Mouse (Mus musculus): ENCODE results near the gene Gm20388. TPM values are rescaled to one million over a fixed set of nuclear protein-coding genes. Genes with fewer than 3 reads are reported as not detected.

The Gm20388 gene
- polyA plus RNA-seq, 1 experiment from 2014 or later, result not detected

DNA sequence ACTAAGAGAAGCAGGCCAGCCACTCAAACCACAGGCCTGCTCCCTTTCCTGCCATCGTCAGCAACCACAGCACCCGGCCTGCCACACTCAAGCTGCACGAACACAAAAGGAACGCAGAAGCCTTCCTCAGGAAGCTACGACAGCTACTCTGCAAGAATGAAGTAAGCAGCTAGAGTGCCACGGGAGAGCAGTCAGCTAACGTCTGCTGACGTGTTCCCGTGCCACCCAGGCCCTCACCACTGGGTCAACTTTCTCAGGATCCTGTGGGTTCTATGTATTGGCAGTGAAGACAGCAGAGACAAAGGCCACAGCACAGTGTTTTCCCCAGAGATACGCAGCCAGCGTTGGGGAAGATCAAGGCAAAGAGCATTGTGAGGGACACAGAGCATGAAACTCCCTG, 1732.7 kb downstream of the Gm20388 start:
- no peaks in the 10 kb centered on the region for H3K36me3 ChIP-seq (ENCODE audit: control insufficient read depth, insufficient read depth, low read length)
- no peaks in the 10 kb centered on the region for H3K9me3 ChIP-seq (ENCODE audit: control insufficient read depth, low read length)
- no peak for ATAC-seq (ENCODE audit: low FRiP score, low TSS enrichment)
- H3K4me2 ChIP-seq (replicated peaks; ENCODE audit: low read depth), result no peak overlapping the region
- no peak for DNase-seq (ENCODE audit: low spot score)
- H3K27ac ChIP-seq (replicated peaks), result peak overlapping the region; percentile 30; the same call in 1 of the 2 replicates
- H3K4me3 ChIP-seq (ENCODE audit: low read depth, low read length), result no peak overlapping the region
- H3K9ac ChIP-seq (ENCODE audit: low read length), result no peak overlapping the region
- TF ChIP-seq EP300 (optimal IDR thresholded peaks at IDR 0.05) (no peak), CTCF (IDR thresholded peaks at IDR 0.05; ENCODE audit: low read depth) (no peak)
- H3K27me3 ChIP-seq (ENCODE audit: control insufficient read depth, insufficient read depth, low read length), result no peaks in the 10 kb centered on the region
- no peaks in the 10 kb centered on the region for H3K4me1 ChIP-seq (replicated peaks; ENCODE audit: control insufficient read depth, insufficient read depth)
- 63% methylated on average over 11 of the region's 11 CpGs for WGBS

DNA sequence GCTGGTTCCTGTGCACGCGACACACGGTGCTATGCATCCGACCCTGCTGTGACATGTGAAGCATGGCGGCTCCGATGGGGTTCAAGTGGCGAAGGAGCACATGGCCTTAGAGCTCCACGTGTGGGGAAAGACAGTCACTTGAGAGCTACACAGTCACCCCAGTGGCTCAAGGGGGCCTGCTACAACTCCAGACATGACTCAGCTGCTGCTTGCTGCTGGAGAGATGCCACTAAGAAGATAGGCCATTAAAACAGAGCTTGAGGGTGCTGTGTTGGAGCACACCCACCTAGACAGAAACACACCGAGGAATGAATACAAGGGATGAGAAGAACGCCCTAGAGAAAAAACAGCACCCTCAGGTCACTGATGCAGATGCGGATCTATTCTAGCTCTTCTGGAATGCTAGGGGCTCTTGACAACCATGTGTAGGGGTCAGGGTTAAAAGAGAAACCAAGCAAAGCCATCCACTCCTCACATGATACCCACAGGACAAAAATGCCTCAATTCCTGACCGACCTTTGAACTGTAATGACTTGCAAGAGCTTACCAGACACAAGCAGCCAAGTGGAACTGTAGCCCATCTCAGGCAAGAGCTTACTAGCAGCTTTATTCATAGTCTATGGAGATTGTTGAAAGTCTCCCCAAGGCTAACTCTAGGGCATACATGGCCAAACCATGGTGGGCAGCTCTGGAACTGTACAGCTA, 1737.0 kb downstream of the Gm20388 start:
- H3K27ac ChIP-seq (replicated peaks), result no peak overlapping the region
- TF ChIP-seq CTCF (IDR thresholded peaks at IDR 0.05; ENCODE audit: low read depth), result no peak
- no peak for TF ChIP-seq EP300 (optimal IDR thresholded peaks at IDR 0.05)
- H3K4me2 ChIP-seq (replicated peaks; ENCODE audit: low read depth), result no peak overlapping the region
- no peak for ATAC-seq (ENCODE audit: low FRiP score, low TSS enrichment)
- H3K4me3 ChIP-seq (ENCODE audit: low read depth, low read length), result no peak overlapping the region
- H3K4me1 ChIP-seq (replicated peaks; ENCODE audit: control insufficient read depth, insufficient read depth), result peaks cover 8% of the 10 kb centered on the region
- H3K9me3 ChIP-seq (ENCODE audit: control insufficient read depth, low read length), result no peaks in the 10 kb centered on the region
- H3K27me3 ChIP-seq (ENCODE audit: control insufficient read depth, insufficient read depth, low read length), result no peaks in the 10 kb centered on the region
- no peaks in the 10 kb centered on the region for H3K36me3 ChIP-seq (ENCODE audit: control insufficient read depth, insufficient read depth, low read length)
- no peak overlapping the region for H3K9ac ChIP-seq (ENCODE audit: low read length)
- WGBS, result 73% methylated on average over 12 of the region's 12 CpGs
- no peak for DNase-seq (ENCODE audit: low spot score)

- Histone ChIP-seq H3K27me3 (ENCODE audit: control insufficient read depth, insufficient read depth, low read length) (no peaks in the 10 kb centered on the region), H3K4me2 (replicated peaks; ENCODE audit: low read depth) (peak overlapping the region; percentile 8; the same call in 1 of the 2 replicates), H3K4me1 (replicated peaks; ENCODE audit: control insufficient read depth, insufficient read depth) (peaks cover 8% of the 10 kb centered on the region), H3K27ac (replicated peaks) (no peak overlapping the region), H3K4me3 (ENCODE audit: low read depth, low read length) (no peak overlapping the region), H3K36me3 (ENCODE audit: control insufficient read depth, insufficient read depth, low read length) (no peaks in the 10 kb centered on the region), H3K9me3 (ENCODE audit: control insufficient read depth, low read length) (no peaks in the 10 kb centered on the region), H3K9ac (ENCODE audit: low read length) (no peak overlapping the region)
- 43% methylated on average over 16 of the region's 16 CpGs for WGBS
- no peak for ATAC-seq (ENCODE audit: low FRiP score, low TSS enrichment)
- DNase-seq (ENCODE audit: low spot score), result no peak
- TF ChIP-seq EP300 (optimal IDR thresholded peaks at IDR 0.05), result no peak
- no peak for TF ChIP-seq CTCF (IDR thresholded peaks at IDR 0.05; ENCODE audit: low read depth)
Measured at GRCm38 (mm10) chr8:121648451-121648850, 1737.8 kb downstream of the Gm20388 start.

- H3K27me3 ChIP-seq (ENCODE audit: control insufficient read depth, insufficient read depth, low read length), result no peaks in the 10 kb centered on the region
- no peak for DNase-seq (ENCODE audit: low spot score)
- no peak overlapping the region for H3K27ac ChIP-seq (replicated peaks)
- 65% methylated on average over 5 of the region's 5 CpGs for WGBS
- peaks cover 8% of the 10 kb centered on the region for H3K4me1 ChIP-seq (replicated peaks; ENCODE audit: control insufficient read depth, insufficient read depth)
- no peak overlapping the region for H3K4me3 ChIP-seq (ENCODE audit: low read depth, low read length)
- 0 out of 2 replicates have a peak overlapping the region, but pooled peaks have one; percentile 98 for H3K4me2 ChIP-seq (replicated peaks; ENCODE audit: low read depth)
- TF ChIP-seq CTCF (IDR thresholded peaks at IDR 0.05; ENCODE audit: low read depth), result no peak
- no peak for TF ChIP-seq EP300 (optimal IDR thresholded peaks at IDR 0.05)
- H3K36me3 ChIP-seq (ENCODE audit: control insufficient read depth, insufficient read depth, low read length), result no peaks in the 10 kb centered on the region
- ATAC-seq (ENCODE audit: low FRiP score, low TSS enrichment), result no peak
- no peaks in the 10 kb centered on the region for H3K9me3 ChIP-seq (ENCODE audit: control insufficient read depth, low read length)
- no peak overlapping the region for H3K9ac ChIP-seq (ENCODE audit: low read length)
Measured at GRCm38 (mm10) chr8:121649423-121649822, 1738.8 kb downstream of the Gm20388 start.

- Histone ChIP-seq H3K27ac (replicated peaks) (no peak overlapping the region), H3K4me2 (replicated peaks; ENCODE audit: low read depth) (peak overlapping the region; percentile 98; the same call in 1 of the 2 replicates)
- 59% methylated on average over 10 of the region's 10 CpGs for WGBS
Measured at GRCm38 (mm10) chr8:121649904-121650303, 1739.3 kb downstream of the Gm20388 start.

More at GRCm38 (mm10) chr8:121649904-121650303, 1739.3 kb downstream of the Gm20388 start:
- peaks cover 8% of the 10 kb centered on the region for H3K4me1 ChIP-seq (replicated peaks; ENCODE audit: control insufficient read depth, insufficient read depth)
- DNase-seq (ENCODE audit: low spot score) (no peak), ATAC-seq (ENCODE audit: low FRiP score, low TSS enrichment) (no peak)
- TF ChIP-seq CTCF (IDR thresholded peaks at IDR 0.05; ENCODE audit: low read depth), result no peak
- TF ChIP-seq EP300 (optimal IDR thresholded peaks at IDR 0.05), result no peak
- H3K4me3 ChIP-seq (ENCODE audit: low read depth, low read length), result 0 out of 2 replicates have a peak overlapping the region, but pooled peaks have one; percentile 12
- H3K27me3 ChIP-seq (ENCODE audit: control insufficient read depth, insufficient read depth, low read length), result no peaks in the 10 kb centered on the region
- peak overlapping the region; percentile 31; the same call in 1 of the 2 replicates for H3K9ac ChIP-seq (ENCODE audit: low read length)
- no peaks in the 10 kb centered on the region for H3K9me3 ChIP-seq (ENCODE audit: control insufficient read depth, low read length)
- no peaks in the 10 kb centered on the region for H3K36me3 ChIP-seq (ENCODE audit: control insufficient read depth, insufficient read depth, low read length)
